Mouse (Mus musculus) embryonic facial prominence, embryonic 11.5 days (tissue): ENCODE data around the gene Tnip1. TPM values are rescaled to one million over a fixed set of nuclear protein-coding genes. Genes with fewer than 3 reads are reported as not detected.

Source experiments
- ATAC-seq: fragments of 200-750 bp; cut with Nextera tagmentation; replicated peaks from 2 replicates; pipeline ENCODE4 v1.8.0; 2017; ENCODE audit warnings: low read depth; ENCODE audit not compliant: insufficient number of reproducible peaks, low FRiP score, low TSS enrichment
- DNase-seq: peaks from one replicate; pipeline ENCODE4 v3.0.0-alpha.2; 2015; ENCODE audit warnings: low spot score
- H3K27ac ChIP-seq: fragments of 300-500 bp; sonication (generic); replicated peaks from 2 replicates; pipeline ENCODE4 v1.5.1; 2014; ENCODE audit warnings: mild to moderate bottlenecking, low read depth, low read length, control low read depth
- H3K27me3 ChIP-seq: fragments of 300-500 bp; sonication (generic); 2 replicates; pipeline ENCODE4 v1.6.1; 2014; ENCODE audit warnings: mild to moderate bottlenecking, low read length, moderate library complexity, mixed read lengths; ENCODE audit not compliant: control insufficient read depth, insufficient read depth
- H3K36me3 ChIP-seq: fragments of 300-500 bp; sonication (generic); replicated peaks from 2 replicates; pipeline ENCODE4 v1.6.1; 2014; ENCODE audit warnings: low read depth, mild to moderate bottlenecking, low read length, moderate library complexity, mixed read lengths; ENCODE audit not compliant: control insufficient read depth, insufficient read depth
- H3K4me1 ChIP-seq: fragments of 300-500 bp; sonication (generic); 2 replicates; pipeline ENCODE4 v1.6.1; 2014; ENCODE audit warnings: low read length, mixed read lengths; ENCODE audit not compliant: control insufficient read depth, insufficient read depth
- H3K4me2 ChIP-seq: fragments of 300-500 bp; sonication (generic); 2 replicates; pipeline ENCODE4 v1.6.1; 2014; ENCODE audit warnings: low read depth, mild to moderate bottlenecking, control low read depth, low read length, moderate library complexity
- H3K4me3 ChIP-seq: fragments of 300-500 bp; sonication (generic); 2 replicates; pipeline ENCODE4 v1.5.1; 2014; ENCODE audit warnings: low read depth, low read length, control low read depth
- H3K9ac ChIP-seq: fragments of 300-500 bp; sonication (generic); replicated peaks from 2 replicates; pipeline ENCODE4 v1.6.1; 2014; ENCODE audit warnings: mild to moderate bottlenecking, control low read depth, low read length
- H3K9me3 ChIP-seq: fragments of 300-500 bp; sonication (generic); replicated peaks from 2 replicates; pipeline ENCODE4 v1.6.1; 2016; ENCODE audit warnings: mild to moderate bottlenecking, low read length, inconsistent platforms, mixed read lengths; ENCODE audit not compliant: control insufficient read depth
- WGBS: fragments of 180-500 bp; shearing (Covaris S2); extraction: QIAGEN DNeasy Blood & Tissue Kit; methylation state at CpG from one replicate; pipeline ENCODE4 v1.1.7; 2014; 5-methylcytosine and 5-hydroxymethylcytosine counted together
- polyA plus RNA-seq: library from polyadenylated mRNA; unstranded; fragments of >200 nt; fragmentation: Nextera tagmentation; extraction: Ambion mirVana; gene quantifications from 2 replicates; pipeline ENCODE4 v1.2.1, GENCODE M21; 2014

The Tnip1 gene
- polyA plus RNA-seq, 1 experiment from 2014 or later = 9.1 TPM

GRCm38 (mm10) chr11:54920973-54921580 lies 41.6 kb downstream of the Tnip1 start:
- Histone ChIP-seq H3K4me1 (no peaks in the 10 kb centered on the region), H3K9ac (no peak overlapping the region), H3K4me2 (no peak overlapping the region), H3K4me3 (no peak overlapping the region), H3K27me3 (no peaks in the 10 kb centered on the region), H3K9me3 (no peaks in the 10 kb centered on the region), H3K36me3 (no peaks in the 10 kb centered on the region), H3K27ac (no peak overlapping the region)
- DNase-seq = no peak
- no peak for ATAC-seq
- 57% methylated on average over 6 of the region's 6 CpGs for WGBS

GRCm38 (mm10) chr11:54920127-54920972 lies 42.4 kb downstream of the Tnip1 start:
- no peak for DNase-seq
- Histone ChIP-seq H3K9ac (no peak overlapping the region), H3K4me3 (no peak overlapping the region), H3K27ac (no peak overlapping the region), H3K9me3 (no peaks in the 10 kb centered on the region), H3K4me2 (no peak overlapping the region), H3K27me3 (no peaks in the 10 kb centered on the region), H3K36me3 (no peaks in the 10 kb centered on the region), H3K4me1 (no peaks in the 10 kb centered on the region)
- ATAC-seq = no peak
- 62% methylated on average over 11 of the region's 11 CpGs for WGBS

GRCm38 (mm10) chr11:54918273-54918672 lies 44.4 kb downstream of the Tnip1 start:
- Histone ChIP-seq H3K36me3 (no peaks in the 10 kb centered on the region), H3K9ac (no peak overlapping the region), H3K27ac (no peak overlapping the region), H3K4me1 (no peaks in the 10 kb centered on the region), H3K27me3 (no peaks in the 10 kb centered on the region), H3K4me2 (no peak overlapping the region), H3K4me3 (no peak overlapping the region), H3K9me3 (no peaks in the 10 kb centered on the region)
- DNase-seq = no peak
- no peak for ATAC-seq
- WGBS = 85% methylated on average over 4 of the region's 4 CpGs

- DNase-seq = no peak
- Histone ChIP-seq H3K9me3 (no peaks in the 10 kb centered on the region), H3K4me1 (no peaks in the 10 kb centered on the region), H3K27me3 (no peaks in the 10 kb centered on the region), H3K27ac (no peak overlapping the region), H3K4me3 (no peak overlapping the region), H3K9ac (no peak overlapping the region), H3K36me3 (no peaks in the 10 kb centered on the region), H3K4me2 (no peak overlapping the region)
- ATAC-seq = no peak
- 94% methylated on average over 7 of the region's 7 CpGs for WGBS
Measured at GRCm38 (mm10) chr11:54917461-54917860, 45.3 kb downstream of the Tnip1 start.

- no peaks in the 10 kb centered on the region for H3K9me3 ChIP-seq
- 92% methylated on average over 5 of the region's 5 CpGs for WGBS
- H3K9ac ChIP-seq = no peak overlapping the region
- no peak for ATAC-seq
- H3K4me2 ChIP-seq = no peak overlapping the region
- no peak overlapping the region for H3K27ac ChIP-seq
- no peaks in the 10 kb centered on the region for H3K27me3 ChIP-seq
- H3K36me3 ChIP-seq = no peaks in the 10 kb centered on the region; the same call in 1 of the 2 replicates
- DNase-seq = no peak
- H3K4me3 ChIP-seq = no peak overlapping the region
- H3K4me1 ChIP-seq = no peaks in the 10 kb centered on the region
Measured at GRCm38 (mm10) chr11:54913841-54914240, 48.9 kb downstream of the Tnip1 start.

GRCm38 (mm10) chr11:54912503-54913316 lies 50.0 kb downstream of the Tnip1 start:
- Histone ChIP-seq H3K27me3 (no peaks in the 10 kb centered on the region), H3K4me1 (no peaks in the 10 kb centered on the region), H3K4me3 (no peak overlapping the region), H3K36me3 (no peaks in the 10 kb centered on the region; the same call in 1 of the 2 replicates), H3K9ac (no peak overlapping the region), H3K27ac (no peak overlapping the region), H3K9me3 (no peaks in the 10 kb centered on the region), H3K4me2 (no peak overlapping the region)
- 88% methylated on average over 9 of the region's 9 CpGs for WGBS
- DNase-seq = no peak
- ATAC-seq = no peak

GRCm38 (mm10) chr11:54911671-54912502 lies 50.8 kb downstream of the Tnip1 start:
- ATAC-seq = no peak
- WGBS = 89% methylated on average over 7 of the region's 7 CpGs

More at GRCm38 (mm10) chr11:54911671-54912502, 50.8 kb downstream of the Tnip1 start:
- Histone ChIP-seq H3K27ac (no peak overlapping the region), H3K9ac (no peak overlapping the region), H3K4me3 (no peak overlapping the region), H3K4me2 (no peak overlapping the region), H3K4me1 (no peaks in the 10 kb centered on the region), H3K9me3 (no peaks in the 10 kb centered on the region), H3K36me3 (no peaks in the 10 kb centered on the region; the same call in 1 of the 2 replicates), H3K27me3 (no peaks in the 10 kb centered on the region)
- no peak for DNase-seq
